Mouse (Mus musculus): ENCODE results near the gene Dnajc9. TPM values are rescaled to one million over a fixed set of nuclear protein-coding genes. Genes with fewer than 3 reads are reported as not detected.

Dnajc9 gene
- polyA plus RNA-seq, 1 experiment = 121 TPM

- H3K4me1 ChIP-seq (ENCODE audit: control insufficient read depth, insufficient read depth, low read length) = no peaks in the 10 kb centered on the region
- TF ChIP-seq EP300 (IDR thresholded peaks at IDR 0.05; ENCODE audit: insufficient read depth, low read depth, low read length) (no peak), CTCF (IDR thresholded peaks at IDR 0.05; ENCODE audit: low read depth, low read length) (no peak), POLR2A (IDR thresholded peaks at IDR 0.05; ENCODE audit: insufficient read depth, low read length) (no peak)
- H3K36me3 ChIP-seq (ENCODE audit: control insufficient read depth, insufficient read depth, low read length, poor library complexity, severe bottlenecking) = no peaks in the 10 kb centered on the region
- H3K4me3 ChIP-seq (ENCODE audit: low read depth, low read length) = no peak overlapping the region
- H3K27ac ChIP-seq (ENCODE audit: insufficient read depth, low read length) = no peak overlapping the region
- H3K9ac ChIP-seq (ENCODE audit: low read depth, poor library complexity, severe bottlenecking) = no peak overlapping the region
- H3K27me3 ChIP-seq (ENCODE audit: control insufficient read depth, insufficient read depth, low read length, poor library complexity, severe bottlenecking) = no peaks in the 10 kb centered on the region
- H3K9me3 ChIP-seq (replicated peaks; ENCODE audit: control insufficient read depth, insufficient read depth, low read length, poor library complexity, severe bottlenecking) = no peaks in the 10 kb centered on the region
Measured at GRCm38 (mm10) chr14:20423046-20423445, 34.3 kb upstream of the Dnajc9 start.

GRCm38 (mm10) chr14:20422257-20422656, 33.5 kb upstream of the Dnajc9 start:
- TF ChIP-seq EP300 (IDR thresholded peaks at IDR 0.05; ENCODE audit: insufficient read depth, low read depth, low read length) (no peak), CTCF (IDR thresholded peaks at IDR 0.05; ENCODE audit: low read depth, low read length) (no peak), POLR2A (IDR thresholded peaks at IDR 0.05; ENCODE audit: insufficient read depth, low read length) (no peak)
- Histone ChIP-seq H3K4me1 (ENCODE audit: control insufficient read depth, insufficient read depth, low read length) (no peaks in the 10 kb centered on the region), H3K27me3 (ENCODE audit: control insufficient read depth, insufficient read depth, low read length, poor library complexity, severe bottlenecking) (no peaks in the 10 kb centered on the region), H3K36me3 (ENCODE audit: control insufficient read depth, insufficient read depth, low read length, poor library complexity, severe bottlenecking) (no peaks in the 10 kb centered on the region), H3K9me3 (replicated peaks; ENCODE audit: control insufficient read depth, insufficient read depth, low read length, poor library complexity, severe bottlenecking) (no peaks in the 10 kb centered on the region), H3K4me3 (ENCODE audit: low read depth, low read length) (no peak overlapping the region), H3K27ac (ENCODE audit: insufficient read depth, low read length) (no peak overlapping the region), H3K9ac (ENCODE audit: low read depth, poor library complexity, severe bottlenecking) (no peak overlapping the region)

DNA sequence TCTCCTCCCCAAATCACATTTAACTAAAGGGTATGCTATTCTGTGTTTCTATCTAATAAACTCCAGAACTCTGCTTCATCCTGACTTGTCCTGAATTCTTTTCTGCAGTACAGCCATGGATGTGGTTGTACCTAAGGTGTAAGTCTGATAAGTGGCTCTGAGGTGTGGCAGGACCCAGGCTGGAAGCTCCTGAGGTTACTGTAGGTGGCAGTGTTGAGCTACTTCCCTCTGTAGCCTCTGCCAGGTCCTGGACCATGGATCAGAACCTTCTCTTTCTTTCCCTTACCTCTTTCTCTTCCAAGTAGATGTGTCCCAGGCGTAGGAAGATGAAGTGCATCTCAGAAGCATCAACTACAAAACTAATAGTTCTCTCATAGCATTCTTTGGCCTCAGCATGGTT, 11.4 kb upstream of the Dnajc9 start:
- Histone ChIP-seq H3K4me3 (ENCODE audit: low read depth, low read length) (no peak overlapping the region), H3K27me3 (ENCODE audit: control insufficient read depth, insufficient read depth, low read length, poor library complexity, severe bottlenecking) (no peaks in the 10 kb centered on the region), H3K9me3 (replicated peaks; ENCODE audit: control insufficient read depth, insufficient read depth, low read length, poor library complexity, severe bottlenecking) (no peaks in the 10 kb centered on the region), H3K27ac (ENCODE audit: insufficient read depth, low read length) (no peak overlapping the region), H3K9ac (ENCODE audit: low read depth, poor library complexity, severe bottlenecking) (no peak overlapping the region), H3K36me3 (ENCODE audit: control insufficient read depth, insufficient read depth, low read length, poor library complexity, severe bottlenecking) (no peaks in the 10 kb centered on the region), H3K4me1 (ENCODE audit: control insufficient read depth, insufficient read depth, low read length) (peaks cover 2% of the 10 kb centered on the region)
- TF ChIP-seq CTCF (IDR thresholded peaks at IDR 0.05; ENCODE audit: low read depth, low read length) (peak; percentile 79), POLR2A (IDR thresholded peaks at IDR 0.05; ENCODE audit: insufficient read depth, low read length) (no peak)

- H3K9me3 ChIP-seq (replicated peaks; ENCODE audit: control insufficient read depth, insufficient read depth, low read length, poor library complexity, severe bottlenecking) = no peaks in the 10 kb centered on the region
- TF ChIP-seq EP300 (IDR thresholded peaks at IDR 0.05; ENCODE audit: insufficient read depth, low read depth, low read length) (no peak), CTCF (IDR thresholded peaks at IDR 0.05; ENCODE audit: low read depth, low read length) (peak; percentile 59), POLR2A (IDR thresholded peaks at IDR 0.05; ENCODE audit: insufficient read depth, low read length) (no peak)
- H3K9ac ChIP-seq (ENCODE audit: low read depth, poor library complexity, severe bottlenecking) = no peak overlapping the region
- H3K27ac ChIP-seq (ENCODE audit: insufficient read depth, low read length) = no peak overlapping the region
- no peaks in the 10 kb centered on the region for H3K36me3 ChIP-seq (ENCODE audit: control insufficient read depth, insufficient read depth, low read length, poor library complexity, severe bottlenecking)
- peaks cover 2% of the 10 kb centered on the region for H3K4me1 ChIP-seq (ENCODE audit: control insufficient read depth, insufficient read depth, low read length)
- no peaks in the 10 kb centered on the region for H3K27me3 ChIP-seq (ENCODE audit: control insufficient read depth, insufficient read depth, low read length, poor library complexity, severe bottlenecking)
- no peak overlapping the region for H3K4me3 ChIP-seq (ENCODE audit: low read depth, low read length)
Measured at GRCm38 (mm10) chr14:20398864-20399263, 10.2 kb upstream of the Dnajc9 start.

DNA sequence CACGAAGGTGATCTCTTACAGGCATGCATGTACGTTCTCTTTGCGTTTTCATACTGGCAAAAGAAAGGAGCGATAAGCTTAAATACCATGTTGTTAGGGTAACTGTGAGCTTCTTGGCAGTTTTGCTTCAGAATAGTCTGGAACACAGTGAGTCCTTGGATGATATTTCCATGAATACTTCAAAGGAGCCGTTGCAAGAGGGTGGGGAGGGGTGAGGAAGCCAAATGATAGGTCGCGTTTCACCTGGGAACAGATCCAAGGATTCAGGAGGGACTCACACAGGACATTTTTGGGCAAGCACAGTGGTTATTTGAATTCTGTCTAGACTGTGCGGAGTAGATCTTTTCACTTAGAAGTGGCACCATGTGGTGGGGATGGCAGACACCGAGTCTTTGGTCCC, 8.5 kb upstream of the Dnajc9 start:
- TF ChIP-seq CTCF (IDR thresholded peaks at IDR 0.05; ENCODE audit: low read depth, low read length) (no peak), EP300 (IDR thresholded peaks at IDR 0.05; ENCODE audit: insufficient read depth, low read depth, low read length) (no peak), POLR2A (IDR thresholded peaks at IDR 0.05; ENCODE audit: insufficient read depth, low read length) (no peak)
- H3K9me3 ChIP-seq (replicated peaks; ENCODE audit: control insufficient read depth, insufficient read depth, low read length, poor library complexity, severe bottlenecking) = no peaks in the 10 kb centered on the region
- no peaks in the 10 kb centered on the region for H3K36me3 ChIP-seq (ENCODE audit: control insufficient read depth, insufficient read depth, low read length, poor library complexity, severe bottlenecking)
- peaks cover 2% of the 10 kb centered on the region for H3K4me1 ChIP-seq (ENCODE audit: control insufficient read depth, insufficient read depth, low read length)
- no peak overlapping the region for H3K27ac ChIP-seq (ENCODE audit: insufficient read depth, low read length)
- H3K27me3 ChIP-seq (ENCODE audit: control insufficient read depth, insufficient read depth, low read length, poor library complexity, severe bottlenecking) = no peaks in the 10 kb centered on the region
- no peak overlapping the region for H3K9ac ChIP-seq (ENCODE audit: low read depth, poor library complexity, severe bottlenecking)
- H3K4me3 ChIP-seq (ENCODE audit: low read depth, low read length) = no peak overlapping the region

DNA sequence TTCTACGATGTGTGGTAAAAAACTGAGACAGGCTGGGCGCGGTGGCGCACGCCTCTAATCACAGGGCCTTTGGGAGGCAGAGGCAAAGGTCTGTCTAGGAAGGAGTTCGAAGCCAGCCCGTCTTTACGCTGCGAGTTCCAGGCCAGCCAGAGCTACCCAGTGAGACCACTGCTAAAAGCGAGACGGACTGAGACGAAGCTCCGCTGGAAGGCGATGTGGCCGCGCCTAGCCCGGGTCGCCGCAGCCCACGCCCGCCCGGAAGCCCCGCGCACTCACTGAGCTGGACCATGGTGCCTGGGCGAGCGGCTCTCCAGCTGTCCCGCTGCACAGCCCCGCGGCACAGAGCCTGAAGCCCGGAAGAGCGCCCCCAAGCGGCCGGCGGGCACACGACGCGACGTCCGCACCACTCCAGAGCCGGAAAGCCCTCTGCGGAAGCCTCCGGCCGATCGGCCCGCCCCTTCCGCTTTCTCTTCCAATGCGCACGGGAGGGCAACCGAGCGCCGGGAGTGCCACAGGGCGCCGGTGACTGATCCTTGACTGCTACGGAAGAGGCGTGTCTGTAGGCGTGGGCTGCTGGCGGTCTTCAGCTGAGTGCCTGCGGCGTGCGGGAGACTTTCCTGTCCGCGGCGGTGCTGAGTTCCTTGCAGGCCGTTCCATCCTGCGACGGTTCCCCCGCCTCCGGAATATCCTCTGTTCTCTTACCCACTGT, 4.6 kb upstream of the Dnajc9 start, which contains the start of gene Mrps16:
TSS of gene Mrps16 (minus strand) at position 430 of the 709 bp plus-strand sequence.
- TF ChIP-seq CTCF (IDR thresholded peaks at IDR 0.05; ENCODE audit: low read depth, low read length) (peak; percentile 79), POLR2A (IDR thresholded peaks at IDR 0.05; ENCODE audit: insufficient read depth, low read length) (peak; percentile 27), EP300 (IDR thresholded peaks at IDR 0.05; ENCODE audit: insufficient read depth, low read depth, low read length) (no peak)
- Histone ChIP-seq H3K27ac (ENCODE audit: insufficient read depth, low read length) (peak within 1 kb of the TSS; percentile 71; the same call in 1 of the 2 replicates), H3K9ac (ENCODE audit: low read depth, poor library complexity, severe bottlenecking) (peak within 1 kb of the TSS; percentile 68), H3K4me3 (ENCODE audit: low read depth, low read length) (peak within 1 kb of the TSS; percentile 94), H3K9me3 (replicated peaks; ENCODE audit: control insufficient read depth, insufficient read depth, low read length, poor library complexity, severe bottlenecking) (no peaks in the 10 kb centered on the region), H3K27me3 (ENCODE audit: control insufficient read depth, insufficient read depth, low read length, poor library complexity, severe bottlenecking) (no peaks in the 10 kb centered on the region), H3K4me1 (ENCODE audit: control insufficient read depth, insufficient read depth, low read length) (peaks cover 2% of the 10 kb centered on the region), H3K36me3 (ENCODE audit: control insufficient read depth, insufficient read depth, low read length, poor library complexity, severe bottlenecking) (peaks cover 17% of the 10 kb centered on the region)
